Comparison of ENCODE assay signal across 8 mouse cellular contexts in the genomic region with DNA sequence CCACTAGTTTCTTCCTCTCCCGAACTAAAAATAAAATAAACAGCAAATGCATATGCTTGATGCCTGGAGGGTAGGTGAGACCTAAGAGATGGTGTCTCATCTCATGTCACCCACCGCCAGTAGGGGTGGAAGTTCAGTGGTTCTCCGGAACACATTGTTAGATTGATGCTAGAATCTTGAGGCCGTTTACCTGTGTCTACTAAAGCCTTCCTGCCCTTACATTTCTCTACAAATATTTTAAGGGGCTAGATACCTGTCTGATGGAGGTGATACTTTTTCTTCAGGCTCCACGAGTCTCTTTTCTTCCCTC. TPM values are rescaled to one million over a fixed set of nuclear protein-coding genes. Genes with fewer than 3 reads are reported as not detected.
DNase-seq lines count a peak whose midpoint lies in the region; ATAC-seq lines count a peak whose summit lies in the region.

No protein-coding gene starts in this region.

- H3K27me3 ChIP-seq in kidney, embryonic 16.5 days (ENCODE audit: insufficient read depth, low read length), result no peaks in the 10 kb centered on the region
- no peaks in the 10 kb centered on the region for H3K27me3 ChIP-seq in embryonic facial prominence, embryonic 15.5 days
- no peaks in the 10 kb centered on the region for H3K27me3 ChIP-seq in intestine, embryonic 15.5 days (replicated peaks)
- no peaks in the 10 kb centered on the region for H3K27me3 ChIP-seq in neural tube, embryonic 12.5 days (replicated peaks)

- H3K4me1 ChIP-seq in kidney, embryonic 16.5 days (ENCODE audit: insufficient read depth, low read length), result peaks cover 10% of the 10 kb centered on the region
- peaks cover 12% of the 10 kb centered on the region; the same call in 1 of the 2 replicates for H3K4me1 ChIP-seq in embryonic facial prominence, embryonic 15.5 days
- peaks cover 15% of the 10 kb centered on the region; the same call in 1 of the 2 replicates for H3K4me1 ChIP-seq in intestine, embryonic 15.5 days (replicated peaks)
- peaks cover 13% of the 10 kb centered on the region for H3K4me1 ChIP-seq in neural tube, embryonic 12.5 days

- H3K9ac ChIP-seq in kidney, embryonic 16.5 days (replicated peaks; ENCODE audit: low read length), result no peak overlapping the region
- H3K9ac ChIP-seq in embryonic facial prominence, embryonic 15.5 days, result no peak overlapping the region
- H3K9ac ChIP-seq in intestine, embryonic 15.5 days, result peak overlapping the region; percentile 79; the same call in 1 of the 2 replicates
- peak overlapping the region; percentile 79 for H3K9ac ChIP-seq in neural tube, embryonic 12.5 days

- no peak for DNase-seq in kidney, postnatal 36 days
- DNase-seq in adrenal gland, postnatal 4 days (ENCODE audit: low spot score in 2 of 2), result no peak
- DNase-seq in layer of hippocampus, postnatal 36 days, result no peak
- DNase-seq in cerebellum, postnatal 36 days, result no peak

- H3K27ac ChIP-seq in kidney, embryonic 16.5 days (ENCODE audit: low read length), result no peak overlapping the region
- H3K27ac ChIP-seq in embryonic facial prominence, embryonic 15.5 days (replicated peaks), result no peak overlapping the region
- no peak overlapping the region for H3K27ac ChIP-seq in intestine, embryonic 15.5 days
- H3K27ac ChIP-seq in neural tube, embryonic 12.5 days, result peak overlapping the region; percentile 70; the same call in 1 of the 2 replicates

- H3K4me3 ChIP-seq in kidney, embryonic 16.5 days (ENCODE audit: low read length), result peak overlapping the region; percentile 69; the same call in 1 of the 2 replicates
- peak overlapping the region; percentile 74 for H3K4me3 ChIP-seq in embryonic facial prominence, embryonic 15.5 days (replicated peaks)
- peak overlapping the region; percentile 69 for H3K4me3 ChIP-seq in intestine, embryonic 15.5 days (replicated peaks)
- H3K4me3 ChIP-seq in neural tube, embryonic 12.5 days, result peak overlapping the region; percentile 76

- H3K36me3 ChIP-seq in kidney, embryonic 16.5 days (ENCODE audit: insufficient read depth, low read length), result no peaks in the 10 kb centered on the region
- H3K36me3 ChIP-seq in embryonic facial prominence, embryonic 15.5 days, result no peaks in the 10 kb centered on the region
- no peaks in the 10 kb centered on the region for H3K36me3 ChIP-seq in intestine, embryonic 15.5 days
- H3K36me3 ChIP-seq in neural tube, embryonic 12.5 days, result no peaks in the 10 kb centered on the region

- WGBS in kidney, embryonic 16.5 days, result 49% methylated on average over 5 of the region's 5 CpGs
- 24% methylated on average over 5 of the region's 5 CpGs for WGBS in embryonic facial prominence, embryonic 15.5 days
- WGBS in intestine, embryonic 15.5 days, result 54% methylated on average over 5 of the region's 5 CpGs
- 31% methylated on average over 5 of the region's 5 CpGs for WGBS in neural tube, embryonic 12.5 days

- H3K4me2 ChIP-seq in kidney, embryonic 16.5 days (replicated peaks; ENCODE audit: low read depth, low read length), result peak overlapping the region; percentile 98
- peak overlapping the region; percentile 96 for H3K4me2 ChIP-seq in embryonic facial prominence, embryonic 15.5 days (replicated peaks)
- peak overlapping the region; percentile 96 for H3K4me2 ChIP-seq in intestine, embryonic 15.5 days (replicated peaks)
- peak overlapping the region; percentile 93 for H3K4me2 ChIP-seq in neural tube, embryonic 12.5 days (replicated peaks)

- no peak for ATAC-seq in kidney, embryonic 16.5 days (ENCODE audit: low FRiP score, low TSS enrichment)
- no peak for ATAC-seq in embryonic facial prominence, embryonic 15.5 days (ENCODE audit: insufficient number of reproducible peaks, low FRiP score, low TSS enrichment, low read depth)
- no peak for ATAC-seq in intestine, embryonic 15.5 days
- no peak for ATAC-seq in neural tube, embryonic 12.5 days (ENCODE audit: low FRiP score, low read depth)

- H3K9me3 ChIP-seq in kidney, embryonic 16.5 days (ENCODE audit: low read length), result no peaks in the 10 kb centered on the region
- H3K9me3 ChIP-seq in embryonic facial prominence, embryonic 15.5 days (replicated peaks), result no peaks in the 10 kb centered on the region
- H3K9me3 ChIP-seq in intestine, embryonic 15.5 days, result no peaks in the 10 kb centered on the region
- H3K9me3 ChIP-seq in neural tube, embryonic 12.5 days, result no peaks in the 10 kb centered on the region

RNA-seq across cellular contexts. Expression of a gene that starts 1.8 kb away (rescaled TPM):
- polyA plus RNA-seq in kidney, embryonic 16.5 days (2015; fragmentation: Nextera tagmentation; extraction: Ambion mirVana), result 2.7 and 3.1 TPM in 2 replicates
- 12.9 and 15.7 TPM in 2 replicates for polyA plus RNA-seq in embryonic facial prominence, embryonic 15.5 days (2015; fragmentation: Nextera tagmentation; extraction: Ambion mirVana)
- 12.3 and 13.9 TPM in 2 replicates for polyA plus RNA-seq in intestine, embryonic 15.5 days (2015; fragmentation: Nextera tagmentation; extraction: Ambion mirVana)
- polyA plus RNA-seq in neural tube, embryonic 12.5 days (2016; fragmentation: Nextera tagmentation; extraction: Ambion mirVana), result 46.0 and 50.6 TPM in 2 replicates
- 10 to 100 TPM; 36.9 to 40.8 TPM for total RNA-seq in adrenal gland, postnatal 4 days (2021)
- 100 to 1,000 TPM; 197 to 209 TPM for total RNA-seq in layer of hippocampus, postnatal 36 days (2021)

Comparison
In these comparisons a context has a peak if more than half of its experiments do, and no peak if none do; other contexts are left out.
1. H3K9ac ChIP-seq: peak in intestine, embryonic 15.5 days (single experiment) and neural tube, embryonic 12.5 days (single experiment); none in kidney, embryonic 16.5 days (single experiment) and embryonic facial prominence, embryonic 15.5 days (single experiment).
2. Peak in every context shown above with its lines, with median percentiles within 50 percentile points of each other: H3K4me2 ChIP-seq and H3K4me3 ChIP-seq.